Mouse (Mus musculus) lung, adult 2 months (tissue): Measurements from ENCODE around the gene Sorcs3.

Experiments
- CTCF ChIP-seq: fragments of 200-500 bp; IDR thresholded peaks from 2 replicates; pipeline ENCODE4 v1.5.1; 2011; ENCODE audit warnings: mild to moderate bottlenecking, low read length, control low read depth; ENCODE audit not compliant: insufficient read depth
- POLR2A ChIP-seq: fragments of 200-500 bp; IDR thresholded peaks from 2 replicates; pipeline ENCODE4 v1.6.1; 2011; ENCODE audit warnings: low read depth, mild to moderate bottlenecking, control low read depth, low read length, borderline replicate concordance; ENCODE audit errors: extremely low read depth

DNA sequence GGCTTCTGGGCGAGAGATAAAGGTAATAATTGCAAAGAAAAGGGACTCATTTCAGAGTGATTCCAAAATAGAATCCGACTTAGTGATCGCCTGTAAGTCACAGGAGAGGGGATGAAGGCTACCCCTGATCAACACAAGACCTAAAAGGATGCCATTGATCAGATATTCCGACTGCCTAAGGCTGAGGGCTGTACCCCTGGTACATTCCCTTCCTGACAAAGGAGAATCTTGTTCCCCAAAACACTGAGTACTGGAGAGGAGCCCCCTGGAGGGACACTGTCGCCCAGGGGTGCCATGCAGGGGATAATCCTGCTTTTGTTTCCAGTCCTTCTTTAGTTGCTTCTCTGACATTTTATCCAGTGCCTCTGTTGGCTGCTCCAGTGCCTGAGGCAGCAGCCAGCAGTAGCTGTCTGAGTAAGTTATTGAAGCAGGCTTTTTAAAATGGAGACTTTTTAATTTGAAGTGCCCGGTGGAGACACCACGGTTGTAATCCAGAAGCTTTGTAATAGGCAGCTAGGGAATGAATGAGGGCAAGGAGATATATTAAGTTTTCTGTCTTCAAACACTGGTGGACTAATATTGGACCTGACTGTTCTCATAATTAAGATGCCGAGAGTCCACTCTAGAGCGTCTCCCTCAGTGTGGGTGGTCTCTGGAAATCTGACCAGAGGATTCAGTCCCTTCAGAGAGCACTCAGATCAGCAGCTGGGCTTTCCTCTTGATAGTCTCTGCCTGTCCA is 342.5 kb downstream of the Sorcs3 start:
- TF ChIP-seq POLR2A (no peak), CTCF (no peak)
